Mouse (Mus musculus) testis, postnatal 14 days (tissue): Measurements from ENCODE around the gene 1190002N15Rik.

ENCODE experiments used
- DNase-seq: peaks from one replicate; pipeline ENCODE4 v3.0.0; 2021; ENCODE audit warnings: low spot score

Gene 1190002N15Rik

GRCm38 (mm10) chr9:94537970-94538822, at the start of gene 1190002N15Rik:
TSS of gene 1190002N15Rik (minus strand) at chr9:94538081.
- peak; percentile 95 for DNase-seq

DNA sequence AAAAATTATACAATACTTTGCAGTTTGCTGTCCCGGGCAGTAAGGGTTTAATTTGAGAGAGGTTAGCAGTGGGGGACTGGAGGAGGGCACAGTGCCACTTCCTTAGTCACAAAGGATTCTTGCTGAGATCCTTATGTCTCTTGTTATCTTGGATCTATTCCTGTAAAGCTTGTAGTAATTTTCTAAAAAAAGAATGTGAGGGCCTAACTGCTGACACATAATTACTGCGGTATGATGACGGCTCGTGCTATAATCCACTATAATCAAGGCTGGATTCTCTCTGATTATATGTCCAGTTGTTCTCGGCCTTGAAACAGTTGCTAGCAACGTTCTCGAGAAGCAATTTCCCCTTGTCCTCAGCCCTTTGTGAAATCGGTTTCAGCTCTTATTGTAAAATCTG, 44.4 kb upstream of the 1190002N15Rik start:
- DNase-seq = no peak

- no peak for DNase-seq
Measured at GRCm38 (mm10) chr9:94581661-94582060, 43.8 kb upstream of the 1190002N15Rik start.

- DNase-seq = no peak
Measured at GRCm38 (mm10) chr9:94580071-94580737, 42.3 kb upstream of the 1190002N15Rik start.

- DNase-seq = no peak
Measured at GRCm38 (mm10) chr9:94571802-94572201, 33.9 kb upstream of the 1190002N15Rik start.

GRCm38 (mm10) chr9:94568386-94568785, 30.5 kb upstream of the 1190002N15Rik start:
- no peak for DNase-seq

- no peak for DNase-seq
Measured at GRCm38 (mm10) chr9:94567722-94568314, 29.9 kb upstream of the 1190002N15Rik start.

GRCm38 (mm10) chr9:94556776-94557514, 19.1 kb upstream of the 1190002N15Rik start:
- DNase-seq = no peak

GRCm38 (mm10) chr9:94556249-94556648, 18.4 kb upstream of the 1190002N15Rik start:
- no peak for DNase-seq

DNA sequence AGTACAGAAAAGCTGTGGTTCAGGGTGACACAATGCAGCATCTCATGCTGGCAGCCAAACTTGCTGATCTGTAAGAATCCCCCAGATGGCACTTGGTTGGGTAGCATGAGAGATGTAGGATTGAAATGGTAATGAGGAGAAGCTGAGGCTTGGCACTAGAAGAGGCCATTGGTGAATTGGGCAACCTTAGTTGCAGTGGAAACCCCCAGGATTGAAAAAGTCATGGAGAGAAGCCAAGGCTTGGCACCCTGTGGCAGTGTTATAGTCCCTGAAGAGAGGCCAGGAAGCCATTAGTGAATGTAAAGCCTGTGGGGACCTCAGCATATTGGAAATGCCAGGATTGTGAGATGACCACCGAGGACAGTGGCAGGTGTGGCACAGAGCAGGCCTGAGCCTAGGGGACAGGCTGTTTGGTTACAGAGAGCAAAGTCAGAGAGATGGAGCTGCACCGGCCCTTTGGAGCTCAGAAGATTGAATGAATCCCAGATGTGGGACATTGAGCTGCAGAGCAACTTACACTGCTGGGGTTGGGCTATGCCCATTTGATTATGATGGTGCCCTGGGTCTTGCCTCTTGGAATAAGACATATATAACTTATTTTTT, 12.7 kb upstream of the 1190002N15Rik start:
- no peak for DNase-seq

GRCm38 (mm10) chr9:94543881-94544280, 6.0 kb upstream of the 1190002N15Rik start:
- no peak for DNase-seq

- no peak for DNase-seq
Measured at GRCm38 (mm10) chr9:94540343-94541095, 2.6 kb upstream of the 1190002N15Rik start.

DNA sequence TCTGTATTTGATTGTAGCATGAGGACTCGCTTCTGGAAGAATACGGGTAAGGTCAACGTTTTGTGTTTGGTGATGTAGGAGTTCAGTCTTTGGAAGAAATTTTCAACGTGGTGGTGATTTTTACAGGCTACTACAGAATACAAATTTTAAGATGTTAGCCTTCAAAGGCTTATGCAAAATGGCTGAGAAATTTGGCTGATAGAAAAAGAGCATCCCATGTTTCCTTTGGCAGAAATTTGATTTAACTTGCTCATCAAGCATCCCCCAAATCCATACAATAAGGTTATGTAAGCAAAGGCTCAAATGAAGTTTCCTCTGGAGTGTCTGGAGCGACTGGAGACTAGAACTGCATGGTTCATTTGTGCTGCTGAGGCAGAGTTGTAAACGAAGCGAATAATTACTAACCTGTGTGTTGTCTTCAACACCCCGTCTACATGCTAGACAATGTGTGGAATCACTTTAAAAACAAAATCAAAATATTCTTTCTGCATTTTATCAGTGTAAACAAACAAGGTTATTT, 1.5 kb upstream of the 1190002N15Rik start:
- DNase-seq = no peak

DNA sequence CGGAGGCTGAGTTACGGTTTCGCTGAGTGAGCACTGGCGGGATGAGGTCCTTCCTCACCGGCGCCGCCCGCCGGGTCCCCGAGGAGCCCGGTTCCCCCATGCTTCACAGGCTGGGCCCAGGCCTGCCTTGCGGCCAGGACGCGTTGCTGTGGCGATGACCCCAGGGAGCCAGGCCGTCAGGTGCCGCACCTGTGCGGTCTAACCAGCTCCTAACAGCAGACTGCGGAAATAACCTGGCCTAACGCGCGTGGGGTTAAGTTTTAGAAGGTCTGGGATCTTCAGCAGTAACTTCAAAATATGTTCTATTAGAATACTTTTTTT, 902 bp upstream of the 1190002N15Rik start:
- no peak for DNase-seq

DNA sequence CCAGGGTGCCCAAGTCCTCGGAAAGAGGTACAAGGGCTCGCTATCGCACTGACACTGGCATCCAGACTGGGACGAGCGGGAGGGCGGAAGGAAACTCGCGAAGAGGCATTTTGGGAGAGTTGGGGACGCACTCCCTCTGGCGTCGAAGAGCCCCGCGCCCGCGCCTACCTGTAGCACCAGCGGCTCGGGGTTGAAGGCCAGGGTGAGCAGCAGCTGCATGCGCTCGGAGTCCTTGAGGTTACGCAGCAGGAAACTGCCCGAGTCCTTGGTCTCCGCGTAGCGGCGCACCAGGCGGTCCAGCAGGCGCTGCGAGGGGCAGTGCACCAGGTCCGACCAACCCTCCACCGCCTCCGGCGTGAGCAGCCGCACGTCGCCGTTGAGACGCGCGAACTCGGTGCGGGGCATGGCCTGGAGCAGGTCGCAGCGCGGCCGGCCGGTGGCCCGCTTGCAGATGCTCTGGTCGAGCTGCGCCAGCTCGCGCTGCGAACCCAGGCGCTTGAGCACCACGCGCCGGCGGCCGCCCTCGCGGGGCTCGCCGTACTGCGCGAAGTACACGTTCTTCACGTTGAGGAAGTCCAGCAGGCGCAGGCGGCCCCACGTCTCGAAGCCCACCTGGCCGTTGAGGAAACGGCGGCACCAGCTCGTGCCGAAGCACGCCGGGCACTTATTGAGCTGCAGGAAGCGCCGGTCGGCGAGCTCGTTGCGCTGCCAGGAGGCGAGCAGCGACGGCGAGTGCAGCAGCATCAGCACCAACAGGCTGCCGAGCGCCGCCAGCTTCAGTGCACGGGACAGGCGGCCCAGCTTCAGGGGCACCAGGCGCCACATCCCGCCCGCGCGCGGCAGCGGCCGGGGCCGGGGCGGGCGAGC, 597 bp downstream of the 1190002N15Rik start:
- DNase-seq = peak; percentile 78

DNA sequence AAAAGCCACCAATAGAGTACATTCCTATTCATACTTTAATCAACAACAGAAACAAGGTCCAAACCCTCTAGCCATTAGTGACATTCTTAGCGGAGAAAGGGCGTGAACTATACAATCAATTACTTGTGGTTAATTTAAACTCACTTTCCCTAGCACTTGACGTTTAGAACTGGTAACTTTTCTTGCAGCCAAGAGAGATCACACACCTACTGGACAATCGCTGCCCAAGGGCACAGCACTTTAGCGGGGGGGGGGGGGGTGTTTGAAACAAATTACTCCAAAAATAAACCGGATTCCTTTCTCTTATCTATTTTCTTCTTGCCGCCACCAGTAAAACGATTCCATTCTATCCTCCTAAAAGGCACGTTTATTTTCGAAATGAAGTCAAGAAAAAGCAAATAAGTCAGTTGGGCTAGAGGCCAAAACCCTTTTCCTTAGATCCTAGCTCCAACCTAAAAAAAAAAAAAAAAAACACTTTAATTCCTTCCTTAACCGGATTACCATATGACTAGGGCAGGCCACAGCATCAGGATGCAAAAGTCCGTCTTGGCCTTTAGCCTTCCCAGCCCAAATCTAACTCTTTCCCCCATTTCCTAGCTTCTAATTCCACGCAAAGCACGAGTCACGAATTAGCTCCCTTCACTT, 1.5 kb downstream of the 1190002N15Rik start:
- no peak for DNase-seq

- DNase-seq = no peak
Measured at GRCm38 (mm10) chr9:94534795-94535194, 3.1 kb downstream of the 1190002N15Rik start.

GRCm38 (mm10) chr9:94534226-94534625, 3.7 kb downstream of the 1190002N15Rik start:
- DNase-seq = no peak

GRCm38 (mm10) chr9:94533641-94534040, 4.2 kb downstream of the 1190002N15Rik start:
- no peak for DNase-seq
